Comparison of ENCODE assay signal across 2 mouse cellular contexts in the genomic region with DNA sequence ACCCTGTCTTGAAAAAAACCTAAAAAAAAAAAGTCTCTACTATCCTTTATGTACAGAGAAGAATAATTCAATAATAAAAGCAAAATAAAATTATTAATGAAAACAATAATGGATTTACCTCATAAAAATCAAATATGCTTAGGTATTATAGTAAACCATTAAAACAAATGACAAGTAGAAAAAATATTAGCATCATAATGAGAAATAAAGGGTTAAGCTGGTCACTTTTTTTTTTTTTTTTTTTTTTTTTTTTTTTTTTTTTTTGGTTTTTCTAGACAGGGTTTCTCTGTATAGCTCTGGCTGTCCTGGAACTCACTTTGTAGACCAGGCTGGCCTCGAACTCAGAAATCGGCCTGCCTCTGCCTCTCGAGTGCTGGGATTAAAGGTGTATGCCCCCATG. TPM values are rescaled to one million over a fixed set of nuclear protein-coding genes. Genes with fewer than 3 reads are reported as not detected.
"Had no signal": no experiment of that assay in that cellular context is flagged by ENCODE, and none has a peak within 500 bp of the region (broad histone marks: within the 10 kb centered on the region; RNA-seq: fewer than 3 reads in every experiment).

No protein-coding gene starts in this region.

RNA-seq across cellular contexts. Expression of a gene that starts 9.5 kb away (rescaled TPM):
- total RNA-seq: neutrophil, adult 5-6 weeks had no signal
- polyA plus RNA-seq: small intestine, adult 2 months had no signal
